Mouse (Mus musculus): ENCODE data around the gene Col19a1.

DNA sequence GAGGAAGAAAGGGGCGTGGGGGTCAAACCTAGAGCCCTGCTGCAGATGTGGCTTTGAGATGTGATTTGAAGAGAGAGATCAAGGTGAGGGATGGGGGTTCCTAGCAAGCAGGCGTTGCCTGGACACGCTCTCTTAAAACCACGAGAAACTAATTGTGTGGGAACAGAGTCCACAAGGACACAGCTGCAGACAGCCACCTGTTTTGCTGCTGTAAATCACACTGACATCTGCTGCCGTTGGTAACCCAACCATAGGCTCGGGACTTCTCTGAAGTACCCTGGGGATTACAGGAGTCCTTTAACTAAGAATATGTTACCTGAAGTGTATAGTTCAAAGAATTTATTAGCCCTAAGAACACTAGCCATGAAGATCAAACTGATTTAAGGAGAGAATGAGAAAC lies 300.9 kb downstream of the Col19a1 start:
- no peak for TF ChIP-seq POLR2A (IDR thresholded peaks at IDR 0.05; ENCODE audit: low read depth, low read length)
- no peak for TF ChIP-seq CTCF (IDR thresholded peaks at IDR 0.05; ENCODE audit: extremely low read depth, insufficient read length, insufficient replicate concordance, low read depth, low read length)

All from small intestine, adult 2 months (tissue).